Mouse (Mus musculus) lung, postnatal 0 days (tissue): ENCODE data around the gene Far1.

Source experiments
- CTCF ChIP-seq: IDR thresholded peaks from 2 replicates; pipeline ENCODE4 v1.5.1; 2016; ENCODE audit warnings: antibody characterized with exemption, mild to moderate bottlenecking
- EP300 ChIP-seq: IDR thresholded peaks from 2 replicates; pipeline ENCODE4 v1.6.1; 2016; ENCODE audit warnings: antibody characterized with exemption, mild to moderate bottlenecking, control low read depth

GRCm38 (mm10) chr7:113612628-113613027 is 99.0 kb downstream of the Far1 start:
- TF ChIP-seq CTCF (no peak), EP300 (no peak)
